Mouse (Mus musculus) bone marrow, adult 2 months (tissue): ENCODE measurements at regions not wholly inside any gene's neighbourhood (a gene's known extent, or its start where the extent isn't known, plus 50 kb on each side); places are given as distances from the start of the nearest gene placed in this dataset.

Source experiments
- CTCF ChIP-seq: fragments of 200-500 bp; IDR thresholded peaks from 2 replicates; pipeline ENCODE4 v1.5.1; 2011; ENCODE audit warnings: low read length, control low read depth; ENCODE audit not compliant: control insufficient read depth, insufficient read depth
- POLR2A ChIP-seq: fragments of 200-500 bp; IDR thresholded peaks from 2 replicates; pipeline ENCODE4 v1.6.1; 2011; ENCODE audit warnings: low read depth, mild to moderate bottlenecking, control low read depth, low read length, borderline replicate concordance; ENCODE audit not compliant: control insufficient read depth

DNA sequence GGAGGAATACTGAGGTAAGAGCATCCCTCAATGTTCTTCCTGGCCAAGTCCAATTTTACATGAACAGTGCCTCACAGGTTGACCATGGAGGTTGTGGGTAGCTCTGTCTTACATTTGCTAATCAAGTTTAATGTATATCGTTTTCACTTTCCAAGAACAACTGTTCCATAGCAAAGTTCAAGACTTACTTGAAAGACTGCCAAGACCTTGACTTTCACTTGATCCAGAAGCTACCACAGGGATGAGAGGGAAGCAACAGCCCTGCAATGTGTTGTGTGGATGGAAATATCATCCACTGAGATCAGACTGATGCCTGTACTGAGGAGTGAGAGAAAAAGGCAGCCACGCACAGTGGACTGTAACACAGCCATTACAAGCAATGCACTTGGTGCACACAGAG, 189.4 kb upstream of the Daam1 start:
- no peak for TF ChIP-seq CTCF
- TF ChIP-seq POLR2A = no peak
